8 mouse cellular contexts compared by ENCODE assay signal in the genomic region with DNA sequence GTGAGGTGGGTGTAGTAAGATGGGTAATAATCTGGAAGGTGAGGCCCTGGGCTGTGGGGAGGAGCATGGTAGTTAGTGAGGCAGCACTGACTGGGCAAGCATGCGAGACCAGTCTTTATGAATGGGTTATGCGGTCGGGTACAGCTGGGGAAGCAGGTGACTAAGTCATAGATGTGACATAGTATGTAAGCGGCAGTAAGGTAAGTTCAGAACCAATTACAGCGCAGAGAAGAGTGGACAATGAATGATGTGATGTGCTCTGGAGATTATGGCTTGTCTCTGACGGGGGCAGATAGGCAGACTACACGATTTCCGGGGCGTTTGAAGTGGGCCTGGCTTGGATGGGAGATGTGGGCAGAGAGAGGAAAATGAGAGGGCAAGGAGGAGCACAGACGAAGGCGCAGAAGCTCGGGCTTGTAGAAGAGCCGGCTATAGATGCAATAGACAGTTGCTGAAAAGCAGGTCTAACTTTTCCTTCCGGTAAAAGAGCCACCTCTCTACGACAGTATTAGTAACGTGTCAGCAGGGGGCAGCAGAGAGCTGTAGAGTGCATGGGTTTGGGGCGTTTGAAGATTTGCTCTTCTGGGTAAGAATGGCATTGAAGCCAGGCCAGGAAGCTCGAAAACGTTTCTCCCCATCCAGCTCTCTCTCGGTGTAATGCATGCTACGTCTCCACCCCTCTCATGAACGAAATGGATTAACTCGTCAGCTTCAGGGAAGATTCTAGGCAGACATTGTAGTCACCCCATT.
DNase-seq lines count a peak whose midpoint lies in the region; ATAC-seq and TF ChIP-seq lines count a peak whose summit lies in the region.

No protein-coding gene starts in this region.

- no peaks in the 10 kb centered on the region for H3K36me3 ChIP-seq in embryonic facial prominence, embryonic 12.5 days
- no peaks in the 10 kb centered on the region for H3K36me3 ChIP-seq in heart, embryonic 10.5 days
- H3K36me3 ChIP-seq in kidney, embryonic 15.5 days: no peaks in the 10 kb centered on the region
- H3K36me3 ChIP-seq in limb, embryonic 14.5 days (ENCODE audit: control insufficient read depth, insufficient read depth, low read length): no peaks in the 10 kb centered on the region
- H3K36me3 ChIP-seq in stomach, postnatal 0 days (ENCODE audit: control insufficient read depth, insufficient read depth, low read length): no peaks in the 10 kb centered on the region

- TF ChIP-seq CTCF in stomach, postnatal 0 days (IDR thresholded peaks at IDR 0.05; ENCODE audit: low read depth): peak; percentile 93

- peak overlapping the region; percentile 24; the same call in 1 of the 2 replicates for H3K4me2 ChIP-seq in embryonic facial prominence, embryonic 12.5 days (replicated peaks)
- H3K4me2 ChIP-seq in kidney, embryonic 15.5 days: peak overlapping the region; percentile 51
- H3K4me2 ChIP-seq in limb, embryonic 14.5 days (replicated peaks; ENCODE audit: low read depth, low read length, severe bottlenecking): peak overlapping the region; percentile 20; the same call in 1 of the 2 replicates
- H3K4me2 ChIP-seq in stomach, postnatal 0 days (replicated peaks; ENCODE audit: low read depth): peak overlapping the region; percentile 27

- no peak for TF ChIP-seq POLR2A in limb, embryonic 14.5 days (IDR thresholded peaks at IDR 0.05; ENCODE audit: borderline replicate concordance, extremely low read depth, insufficient read depth, insufficient read length)

- no peak overlapping the region for H3K9ac ChIP-seq in embryonic facial prominence, embryonic 12.5 days
- no peak overlapping the region for H3K9ac ChIP-seq in kidney, embryonic 15.5 days
- no peak overlapping the region for H3K9ac ChIP-seq in limb, embryonic 14.5 days (ENCODE audit: low read depth, low read length, severe bottlenecking)
- H3K9ac ChIP-seq in stomach, postnatal 0 days (ENCODE audit: low read length): no peak overlapping the region; the same call in 1 of the 2 replicates

- peak; percentile 85; the same call in 1 of the 2 replicates for ATAC-seq in embryonic facial prominence, embryonic 12.5 days (ENCODE audit: insufficient number of reproducible peaks, insufficient read depth, low FRiP score, low TSS enrichment)
- ATAC-seq in kidney, embryonic 15.5 days (replicated peaks; ENCODE audit: low FRiP score): peak; percentile 94
- peak; percentile 84 for ATAC-seq in limb, embryonic 14.5 days (ENCODE audit: low FRiP score, low read depth)
- peak; percentile 60; the same call in 1 of the 2 replicates for ATAC-seq in stomach, postnatal 0 days (ENCODE audit: low FRiP score, low TSS enrichment)

- H3K27ac ChIP-seq in embryonic facial prominence, embryonic 12.5 days: no peak overlapping the region
- no peak overlapping the region for H3K27ac ChIP-seq in heart, embryonic 10.5 days
- no peak overlapping the region for H3K27ac ChIP-seq in kidney, embryonic 15.5 days
- H3K27ac ChIP-seq in limb, embryonic 14.5 days (replicated peaks; ENCODE audit: low read depth, low read length): no peak overlapping the region
- H3K27ac ChIP-seq in stomach, postnatal 0 days (replicated peaks): no peak overlapping the region

- H3K4me3 ChIP-seq in embryonic facial prominence, embryonic 12.5 days: no peak overlapping the region
- H3K4me3 ChIP-seq in heart, embryonic 10.5 days: peak overlapping the region; percentile 27; the same call in 1 of the 2 replicates
- 0 out of 2 replicates have a peak overlapping the region, but pooled peaks have one; percentile 14 for H3K4me3 ChIP-seq in kidney, embryonic 15.5 days (replicated peaks)
- H3K4me3 ChIP-seq in limb, embryonic 14.5 days (replicated peaks; ENCODE audit: low read length): no peak overlapping the region
- H3K4me3 ChIP-seq in stomach, postnatal 0 days (ENCODE audit: low read depth, low read length): no peak overlapping the region

- H3K27me3 ChIP-seq in embryonic facial prominence, embryonic 12.5 days: no peaks in the 10 kb centered on the region
- H3K27me3 ChIP-seq in heart, embryonic 10.5 days (ENCODE audit: insufficient read depth, poor library complexity, severe bottlenecking): no peaks in the 10 kb centered on the region
- no peaks in the 10 kb centered on the region for H3K27me3 ChIP-seq in kidney, embryonic 15.5 days
- no peaks in the 10 kb centered on the region for H3K27me3 ChIP-seq in limb, embryonic 14.5 days (ENCODE audit: control insufficient read depth, insufficient read depth, low read length)
- H3K27me3 ChIP-seq in stomach, postnatal 0 days (ENCODE audit: control insufficient read depth, insufficient read depth, low read length): no peaks in the 10 kb centered on the region

- no peaks in the 10 kb centered on the region for H3K9me3 ChIP-seq in embryonic facial prominence, embryonic 12.5 days
- H3K9me3 ChIP-seq in heart, embryonic 10.5 days: no peaks in the 10 kb centered on the region
- no peaks in the 10 kb centered on the region for H3K9me3 ChIP-seq in kidney, embryonic 15.5 days (replicated peaks)
- no peaks in the 10 kb centered on the region for H3K9me3 ChIP-seq in limb, embryonic 14.5 days (ENCODE audit: control insufficient read depth, low read length)
- H3K9me3 ChIP-seq in stomach, postnatal 0 days (ENCODE audit: control insufficient read depth, low read length): no peaks in the 10 kb centered on the region

- DNase-seq in 416B (ENCODE audit: low read depth): peak; percentile 75
- peak; percentile 80 to 85 for DNase-seq in adrenal gland, postnatal 36 days
- no peak for DNase-seq in heart, embryonic 10.5 days (ENCODE audit: low spot score)
- peak; percentile 92 for DNase-seq in limb, embryonic 14.5 days (ENCODE audit: low spot score)
- peak; percentile 3 to 30 for DNase-seq in natural killer cell, adult 2 months (ENCODE audit: low spot score in 2 of 2)
- DNase-seq in stomach, postnatal 0 days (ENCODE audit: low spot score): peak; percentile 71

- peaks cover 4% of the 10 kb centered on the region; the same call in 1 of the 2 replicates for H3K4me1 ChIP-seq in embryonic facial prominence, embryonic 12.5 days
- peaks cover 7% of the 10 kb centered on the region; the same call in 1 of the 2 replicates for H3K4me1 ChIP-seq in heart, embryonic 10.5 days
- H3K4me1 ChIP-seq in kidney, embryonic 15.5 days: peaks cover 10% of the 10 kb centered on the region; the same call in 1 of the 2 replicates
- 0 out of 2 replicates have a peak, but pooled peaks cover 4% of the 10 kb centered on the region for H3K4me1 ChIP-seq in limb, embryonic 14.5 days (ENCODE audit: control insufficient read depth, insufficient read depth, low read length)
- no peaks in the 10 kb centered on the region for H3K4me1 ChIP-seq in stomach, postnatal 0 days (replicated peaks; ENCODE audit: control insufficient read depth, insufficient read depth)

- WGBS in embryonic facial prominence, embryonic 12.5 days: 33% methylated on average over 23 of the region's 23 CpGs
- 33% methylated on average over 23 of the region's 23 CpGs for WGBS in heart, embryonic 10.5 days
- 27% methylated on average over 23 of the region's 23 CpGs for WGBS in kidney, embryonic 15.5 days
- 32% methylated on average over 23 of the region's 23 CpGs for WGBS in limb, embryonic 14.5 days
- WGBS in stomach, postnatal 0 days: 33% methylated on average over 23 of the region's 23 CpGs

- TF ChIP-seq EP300 in stomach, postnatal 0 days (optimal IDR thresholded peaks at IDR 0.05): no peak

Comparison
In these comparisons a context has a peak if more than half of its experiments do, and no peak if none do; other contexts are left out.
1. H3K4me3 ChIP-seq: peak in heart, embryonic 10.5 days (single experiment) and kidney, embryonic 15.5 days (single experiment); none in embryonic facial prominence, embryonic 12.5 days (single experiment), limb, embryonic 14.5 days (single experiment) and stomach, postnatal 0 days (single experiment).
2. Peak in every context shown above with its lines, with median percentiles within 50 percentile points of each other: ATAC-seq and H3K4me2 ChIP-seq.